Mouse (Mus musculus): Measurements from ENCODE around the gene Rasd1. TPM values are rescaled to one million over a fixed set of nuclear protein-coding genes. Genes with fewer than 3 reads are reported as not detected.

The Rasd1 gene
- polyA plus RNA-seq, 1 experiment from 2014 or later, result 2.0 TPM

DNA sequence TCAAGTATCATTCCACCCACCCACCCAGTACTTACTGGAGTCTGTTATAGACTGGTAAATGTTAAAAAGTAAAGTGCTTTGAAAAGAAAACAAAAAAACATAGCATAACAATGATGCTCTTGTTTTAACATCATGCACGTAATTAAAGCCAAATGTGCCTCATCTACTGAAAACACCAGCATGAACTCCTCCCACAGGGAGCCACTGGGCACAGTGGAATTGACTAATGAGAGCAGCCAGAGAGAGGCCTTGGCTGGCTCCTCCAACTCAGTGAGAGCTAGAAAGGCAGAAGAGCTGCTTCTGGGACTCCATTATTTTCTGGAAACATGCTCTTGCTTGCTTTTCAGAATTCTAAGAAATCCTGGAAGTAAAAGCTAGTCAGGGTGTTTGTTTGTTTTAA lies 24.7 kb upstream of the Rasd1 start:
- Histone ChIP-seq H3K9ac (ENCODE audit: low read depth, low read length) (no peak overlapping the region), H3K9me3 (ENCODE audit: control insufficient read depth, low read length) (no peaks in the 10 kb centered on the region), H3K4me3 (ENCODE audit: low read depth, low read length) (no peak overlapping the region), H3K27ac (ENCODE audit: low read depth, low read length) (no peak overlapping the region), H3K27me3 (replicated peaks; ENCODE audit: control insufficient read depth, insufficient read depth, low read length) (no peaks in the 10 kb centered on the region; the same call in 1 of the 2 replicates), H3K36me3 (ENCODE audit: control insufficient read depth, insufficient read depth, low read length) (no peaks in the 10 kb centered on the region), H3K4me1 (replicated peaks; ENCODE audit: control insufficient read depth, insufficient read depth, low read length) (0 out of 2 replicates have a peak, but pooled peaks cover 1% of the 10 kb centered on the region), H3K4me2 (no peak overlapping the region)
- ATAC-seq (replicated peaks; ENCODE audit: low FRiP score) (no peak), DNase-seq (ENCODE audit: low spot score) (no peak)
- 91% methylated on average over 1 of the region's 1 CpGs for WGBS

DNA sequence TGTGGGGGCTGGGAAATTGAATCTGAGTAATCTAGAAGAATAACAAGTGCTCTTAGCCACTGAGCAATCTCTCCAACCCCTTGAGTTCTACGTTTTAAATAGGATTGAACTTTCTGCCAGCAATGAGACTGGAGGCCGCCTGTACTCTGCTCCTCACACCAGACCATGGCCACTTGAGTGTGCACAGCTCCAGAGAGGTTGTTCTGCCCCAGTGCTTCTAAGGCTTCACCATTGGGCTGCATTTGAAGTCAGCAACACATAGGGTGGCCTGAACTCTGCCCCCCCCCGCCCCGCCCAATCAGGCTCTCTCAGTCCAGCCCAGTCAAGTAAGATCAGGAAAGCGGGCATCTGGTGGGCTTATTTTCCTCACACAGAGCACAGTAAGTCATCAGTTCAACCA lies 13.1 kb upstream of the Rasd1 start:
- no peaks in the 10 kb centered on the region for H3K36me3 ChIP-seq (ENCODE audit: control insufficient read depth, insufficient read depth, low read length)
- 78% methylated on average over 5 of the region's 5 CpGs for WGBS
- H3K27me3 ChIP-seq (replicated peaks; ENCODE audit: control insufficient read depth, insufficient read depth, low read length), result no peaks in the 10 kb centered on the region
- H3K4me1 ChIP-seq (replicated peaks; ENCODE audit: control insufficient read depth, insufficient read depth, low read length), result no peaks in the 10 kb centered on the region
- H3K4me2 ChIP-seq, result no peak overlapping the region
- H3K27ac ChIP-seq (ENCODE audit: low read depth, low read length), result no peak overlapping the region
- H3K9me3 ChIP-seq (ENCODE audit: control insufficient read depth, low read length), result no peaks in the 10 kb centered on the region
- DNase-seq (ENCODE audit: low spot score) (no peak), ATAC-seq (replicated peaks; ENCODE audit: low FRiP score) (no peak)
- H3K9ac ChIP-seq (ENCODE audit: low read depth, low read length), result no peak overlapping the region
- no peak overlapping the region for H3K4me3 ChIP-seq (ENCODE audit: low read depth, low read length)

DNA sequence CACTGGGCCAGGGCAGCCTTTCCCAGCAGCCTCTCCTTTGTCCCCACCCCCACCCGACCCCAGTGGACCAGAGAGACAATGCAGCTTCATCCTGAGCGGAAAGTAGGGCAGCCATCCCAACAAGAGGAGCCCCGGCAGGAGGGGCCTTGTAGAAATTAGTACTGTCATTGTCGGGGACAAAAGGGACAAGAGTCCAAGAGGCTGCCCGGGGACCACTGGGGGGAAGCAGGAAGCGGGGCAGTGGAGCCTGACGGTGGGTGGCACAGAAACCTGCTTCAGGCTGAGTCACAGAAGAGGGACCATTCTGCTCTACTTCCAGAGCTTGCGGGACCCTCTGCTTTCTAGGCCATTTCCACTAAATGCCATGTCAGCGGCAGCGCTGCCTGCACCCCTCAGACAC lies 10.5 kb upstream of the Rasd1 start:
- whole genome bisulfite sequencing, result 55% methylated on average over 10 of the region's 10 CpGs
- H3K36me3 ChIP-seq (ENCODE audit: control insufficient read depth, insufficient read depth, low read length), result no peaks in the 10 kb centered on the region
- no peak for DNase-seq (ENCODE audit: low spot score)
- H3K4me2 ChIP-seq, result no peak overlapping the region
- no peak for ATAC-seq (replicated peaks; ENCODE audit: low FRiP score)
- H3K9ac ChIP-seq (ENCODE audit: low read depth, low read length), result no peak overlapping the region
- H3K4me1 ChIP-seq (replicated peaks; ENCODE audit: control insufficient read depth, insufficient read depth, low read length), result no peaks in the 10 kb centered on the region
- no peak overlapping the region for H3K4me3 ChIP-seq (ENCODE audit: low read depth, low read length)
- H3K27ac ChIP-seq (ENCODE audit: low read depth, low read length), result no peak overlapping the region
- no peaks in the 10 kb centered on the region for H3K9me3 ChIP-seq (ENCODE audit: control insufficient read depth, low read length)
- H3K27me3 ChIP-seq (replicated peaks; ENCODE audit: control insufficient read depth, insufficient read depth, low read length), result no peaks in the 10 kb centered on the region

DNA sequence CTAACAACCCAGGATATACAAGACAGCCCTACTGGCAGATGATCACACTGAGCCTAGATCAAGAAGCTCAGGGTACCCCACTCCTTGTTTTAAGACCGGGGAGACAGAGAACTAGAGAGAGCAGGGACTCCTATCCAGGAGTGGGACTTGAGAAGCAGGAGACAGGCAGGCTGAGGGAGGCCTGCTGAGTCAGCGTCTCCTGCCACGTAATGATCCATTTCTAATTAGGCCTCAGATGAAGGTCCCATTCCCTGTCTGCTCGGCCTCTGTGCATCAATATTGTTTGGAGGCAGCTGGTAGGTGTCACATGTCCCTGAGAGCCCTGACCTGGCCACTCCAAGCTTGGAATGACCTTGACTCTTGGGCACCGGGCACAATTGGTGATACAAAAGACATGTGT lies 8.6 kb upstream of the Rasd1 start:
- 79% methylated on average over 5 of the region's 5 CpGs for WGBS
- Histone ChIP-seq H3K4me1 (replicated peaks; ENCODE audit: control insufficient read depth, insufficient read depth, low read length) (no peaks in the 10 kb centered on the region), H3K4me2 (no peak overlapping the region), H3K36me3 (ENCODE audit: control insufficient read depth, insufficient read depth, low read length) (no peaks in the 10 kb centered on the region), H3K27ac (ENCODE audit: low read depth, low read length) (no peak overlapping the region), H3K9me3 (ENCODE audit: control insufficient read depth, low read length) (no peaks in the 10 kb centered on the region), H3K27me3 (replicated peaks; ENCODE audit: control insufficient read depth, insufficient read depth, low read length) (no peaks in the 10 kb centered on the region), H3K9ac (ENCODE audit: low read depth, low read length) (no peak overlapping the region), H3K4me3 (ENCODE audit: low read depth, low read length) (no peak overlapping the region)
- DNase-seq (ENCODE audit: low spot score) (no peak), ATAC-seq (replicated peaks; ENCODE audit: low FRiP score) (no peak)

DNA sequence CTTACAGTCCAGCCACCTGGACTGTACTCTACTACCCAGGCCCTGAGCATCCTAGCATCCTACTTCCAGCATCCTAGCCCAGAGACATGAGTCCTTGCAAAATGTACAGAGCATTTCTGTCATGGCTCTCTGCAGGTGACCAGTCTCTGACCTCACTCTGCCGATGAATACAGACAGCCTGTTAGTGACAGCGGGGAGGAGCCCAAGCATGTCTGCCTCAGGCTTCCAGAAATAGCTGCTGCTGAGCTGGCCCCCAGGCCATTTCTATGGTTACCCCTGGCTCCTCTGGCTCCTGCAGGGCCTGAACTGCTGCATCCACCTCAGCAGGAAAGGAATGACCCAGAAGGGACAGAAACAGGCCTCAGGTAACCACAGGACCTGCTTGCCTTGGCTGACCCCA lies 6.9 kb upstream of the Rasd1 start:
- Histone ChIP-seq H3K4me1 (replicated peaks; ENCODE audit: control insufficient read depth, insufficient read depth, low read length) (no peaks in the 10 kb centered on the region; the same call in 1 of the 2 replicates), H3K27ac (ENCODE audit: low read depth, low read length) (no peak overlapping the region), H3K27me3 (replicated peaks; ENCODE audit: control insufficient read depth, insufficient read depth, low read length) (no peaks in the 10 kb centered on the region), H3K9me3 (ENCODE audit: control insufficient read depth, low read length) (no peaks in the 10 kb centered on the region), H3K9ac (ENCODE audit: low read depth, low read length) (no peak overlapping the region), H3K4me2 (no peak overlapping the region), H3K4me3 (ENCODE audit: low read depth, low read length) (no peak overlapping the region), H3K36me3 (ENCODE audit: control insufficient read depth, insufficient read depth, low read length) (no peaks in the 10 kb centered on the region)
- 62% methylated on average over 2 of the region's 2 CpGs for WGBS
- DNase-seq (ENCODE audit: low spot score) (no peak), ATAC-seq (replicated peaks; ENCODE audit: low FRiP score) (no peak)

DNA sequence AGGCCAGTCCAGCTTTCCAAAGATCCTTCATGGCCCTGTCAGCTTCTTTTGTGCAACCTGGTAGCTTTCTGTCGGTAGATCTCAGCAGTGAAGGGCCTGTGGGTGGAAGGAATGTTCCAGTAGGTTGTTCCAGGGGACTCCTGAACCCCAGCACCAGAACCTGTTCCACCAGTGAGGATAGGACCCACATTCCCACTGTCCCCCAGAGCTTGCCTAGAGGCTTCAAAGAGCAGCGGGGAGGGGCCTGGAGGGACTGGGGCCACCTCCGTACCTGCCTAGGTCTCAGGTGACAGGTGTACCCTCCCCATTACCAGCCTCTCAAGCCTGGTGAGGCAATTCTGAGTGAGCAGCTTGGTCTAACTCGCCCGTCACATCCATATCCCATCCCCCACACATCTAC lies 6.0 kb upstream of the Rasd1 start:
- WGBS, result 77% methylated on average over 5 of the region's 5 CpGs
- no peak overlapping the region for H3K9ac ChIP-seq (ENCODE audit: low read depth, low read length)
- no peak for DNase-seq (ENCODE audit: low spot score)

DNA sequence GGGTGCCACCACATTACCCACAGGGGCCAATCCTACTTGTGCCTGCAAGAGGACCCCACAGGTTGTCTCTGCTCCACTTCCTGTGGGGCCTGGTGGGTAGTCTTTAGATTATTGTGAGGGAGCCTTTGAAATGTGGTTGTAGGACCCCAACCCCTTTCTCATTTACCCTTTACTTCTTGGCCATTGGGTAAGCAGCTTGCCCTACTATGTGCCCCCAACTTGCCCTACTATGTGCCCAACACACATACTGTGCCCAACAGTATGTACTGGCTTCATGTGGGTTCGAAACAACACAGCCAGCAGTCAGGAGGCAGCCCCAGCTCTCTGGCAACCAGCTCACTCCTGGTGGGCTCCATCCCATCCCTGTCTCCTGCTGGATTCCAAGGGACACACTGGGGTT lies 3.0 kb upstream of the Rasd1 start:
- WGBS, result 90% methylated on average over 1 of the region's 1 CpGs
- no peak overlapping the region for H3K4me3 ChIP-seq (ENCODE audit: low read depth, low read length)
- peaks cover 17% of the 10 kb centered on the region for H3K27me3 ChIP-seq (replicated peaks; ENCODE audit: control insufficient read depth, insufficient read depth, low read length)
- H3K4me1 ChIP-seq (replicated peaks; ENCODE audit: control insufficient read depth, insufficient read depth, low read length), result peaks cover 25% of the 10 kb centered on the region
- no peak for DNase-seq (ENCODE audit: low spot score)
- ATAC-seq (replicated peaks; ENCODE audit: low FRiP score), result no peak
- no peak overlapping the region for H3K27ac ChIP-seq (ENCODE audit: low read depth, low read length)
- no peak overlapping the region for H3K9ac ChIP-seq (ENCODE audit: low read depth, low read length)
- H3K36me3 ChIP-seq (ENCODE audit: control insufficient read depth, insufficient read depth, low read length), result no peaks in the 10 kb centered on the region
- no peaks in the 10 kb centered on the region for H3K9me3 ChIP-seq (ENCODE audit: control insufficient read depth, low read length)
- H3K4me2 ChIP-seq, result no peak overlapping the region

More for the DNA sequence above, 6.0 kb upstream of the Rasd1 start:
- H3K36me3 ChIP-seq (ENCODE audit: control insufficient read depth, insufficient read depth, low read length), result no peaks in the 10 kb centered on the region
- peaks cover 7% of the 10 kb centered on the region; the same call in 1 of the 2 replicates for H3K4me1 ChIP-seq (replicated peaks; ENCODE audit: control insufficient read depth, insufficient read depth, low read length)
- H3K4me3 ChIP-seq (ENCODE audit: low read depth, low read length), result no peak overlapping the region
- no peak overlapping the region for H3K27ac ChIP-seq (ENCODE audit: low read depth, low read length)
- ATAC-seq (replicated peaks; ENCODE audit: low FRiP score), result no peak
- H3K27me3 ChIP-seq (replicated peaks; ENCODE audit: control insufficient read depth, insufficient read depth, low read length), result no peaks in the 10 kb centered on the region
- H3K9me3 ChIP-seq (ENCODE audit: control insufficient read depth, low read length), result no peaks in the 10 kb centered on the region
- no peak overlapping the region for H3K4me2 ChIP-seq

DNA sequence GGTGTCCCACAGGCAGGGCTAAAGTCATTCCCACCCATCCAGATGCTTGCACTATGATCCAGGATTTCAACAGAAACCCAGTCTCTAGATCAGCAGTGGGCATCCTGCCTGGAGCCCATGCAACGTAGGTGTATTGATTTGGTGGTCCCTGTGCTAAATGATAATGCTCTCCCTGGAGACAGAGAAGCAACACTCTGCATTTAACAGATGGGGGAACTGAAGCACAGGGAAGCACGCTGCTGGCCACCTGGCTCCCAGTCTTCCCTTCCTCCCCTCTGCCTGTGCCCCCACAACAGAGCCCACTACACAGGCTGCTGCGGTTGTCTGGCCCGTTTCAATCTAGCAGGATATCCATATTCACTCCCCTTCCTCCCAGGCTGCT lies 1.3 kb upstream of the Rasd1 start:
- 47% methylated on average over 4 of the region's 4 CpGs for WGBS
- Histone ChIP-seq H3K9ac (ENCODE audit: low read depth, low read length) (no peak overlapping the region), H3K36me3 (ENCODE audit: control insufficient read depth, insufficient read depth, low read length) (peaks cover 2% of the 10 kb centered on the region; the same call in 1 of the 2 replicates), H3K27ac (ENCODE audit: low read depth, low read length) (no peak overlapping the region), H3K4me2 (peak overlapping the region; percentile 33), H3K4me1 (replicated peaks; ENCODE audit: control insufficient read depth, insufficient read depth, low read length) (peaks cover 25% of the 10 kb centered on the region), H3K9me3 (ENCODE audit: control insufficient read depth, low read length) (no peaks in the 10 kb centered on the region), H3K4me3 (ENCODE audit: low read depth, low read length) (no peak overlapping the region), H3K27me3 (replicated peaks; ENCODE audit: control insufficient read depth, insufficient read depth, low read length) (peaks cover 17% of the 10 kb centered on the region)
- DNase-seq (ENCODE audit: low spot score), result no peak
- ATAC-seq (replicated peaks; ENCODE audit: low FRiP score), result no peak

DNA sequence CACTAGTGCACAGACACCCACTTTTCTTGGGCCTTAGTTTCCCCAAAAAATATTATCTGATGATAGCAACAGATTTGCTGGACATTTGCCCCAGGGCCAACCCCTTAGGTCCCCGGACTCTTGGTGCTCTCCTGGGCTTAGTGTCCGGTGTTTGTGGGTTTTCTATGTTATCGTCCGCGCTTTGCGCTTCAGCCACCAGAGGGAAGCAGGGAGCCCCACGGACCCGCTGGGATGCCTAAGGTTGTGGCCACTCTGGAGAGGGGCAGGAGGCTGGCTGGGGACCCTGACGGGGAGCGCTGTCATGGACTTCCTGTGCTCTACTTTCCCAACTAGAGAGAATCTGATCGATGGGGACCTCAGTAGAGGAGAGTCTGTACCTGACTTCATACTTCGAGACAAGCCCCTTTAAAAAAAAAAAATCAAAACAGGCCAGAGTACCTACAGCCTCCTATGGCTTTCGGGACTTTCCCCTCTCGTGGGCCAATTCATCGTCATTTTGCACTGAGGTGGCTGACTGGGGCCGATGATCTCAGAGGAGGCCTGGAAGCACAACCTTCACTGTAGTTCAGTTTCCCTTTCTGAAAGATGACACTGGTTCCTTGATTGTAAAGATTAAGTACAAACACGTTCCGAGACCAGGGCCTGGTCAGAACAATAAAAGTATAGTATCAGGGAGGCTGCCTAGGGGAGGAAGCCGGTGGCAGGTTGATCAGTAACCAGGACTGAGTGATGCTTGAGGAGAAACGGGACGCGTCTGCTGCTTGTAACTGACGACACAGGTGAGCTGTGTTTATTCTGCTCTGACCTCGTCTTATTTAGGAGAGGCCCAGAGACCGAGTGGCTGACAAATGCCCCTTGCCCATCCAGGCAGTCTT lies 720 bp upstream of the Rasd1 start:
- ATAC-seq (replicated peaks; ENCODE audit: low FRiP score), result peak; percentile 78
- no peaks in the 10 kb centered on the region for H3K9me3 ChIP-seq (ENCODE audit: control insufficient read depth, low read length)
- H3K36me3 ChIP-seq (ENCODE audit: control insufficient read depth, insufficient read depth, low read length), result peaks cover 7% of the 10 kb centered on the region; the same call in 1 of the 2 replicates
- 29% methylated on average over 25 of the region's 25 CpGs for WGBS
- H3K27ac ChIP-seq (ENCODE audit: low read depth, low read length), result peak overlapping the region; percentile 19; the same call in 1 of the 2 replicates
- H3K4me3 ChIP-seq (ENCODE audit: low read depth, low read length), result peak overlapping the region; percentile 58
- H3K27me3 ChIP-seq (replicated peaks; ENCODE audit: control insufficient read depth, insufficient read depth, low read length), result peaks cover 17% of the 10 kb centered on the region
- H3K9ac ChIP-seq (ENCODE audit: low read depth, low read length), result peak overlapping the region; percentile 38
- peak overlapping the region; percentile 95 for H3K4me2 ChIP-seq
- peaks cover 28% of the 10 kb centered on the region for H3K4me1 ChIP-seq (replicated peaks; ENCODE audit: control insufficient read depth, insufficient read depth, low read length)
- DNase-seq (ENCODE audit: low spot score), result peak; percentile 78
